Mouse (Mus musculus) MEL (cell line): Measurements from ENCODE around the gene Hivep2.

Source experiments
- GATA1 ChIP-seq: IDR thresholded peaks from 2 replicates; pipeline ENCODE4 v1.6.1; 2011; ENCODE audit warnings: low read depth, low read length, improper control_type of control experiment
- KAT2A ChIP-seq: conservative IDR thresholded peaks from 2 replicates; pipeline ENCODE4 v1.6.1; 2012; ENCODE audit warnings: low read depth, low read length, improper control_type of control experiment, inconsistent platforms
- MAFK ChIP-seq: IDR thresholded peaks from 2 replicates; pipeline ENCODE4 v1.6.1; 2011; ENCODE audit warnings: low read depth, mild to moderate bottlenecking, low read length, improper control_type of control experiment, borderline replicate concordance
- NELFE ChIP-seq: IDR thresholded peaks from 2 replicates; pipeline ENCODE4 v1.6.1; 2011; ENCODE audit warnings: low read depth, low read length, improper control_type of control experiment

DNA sequence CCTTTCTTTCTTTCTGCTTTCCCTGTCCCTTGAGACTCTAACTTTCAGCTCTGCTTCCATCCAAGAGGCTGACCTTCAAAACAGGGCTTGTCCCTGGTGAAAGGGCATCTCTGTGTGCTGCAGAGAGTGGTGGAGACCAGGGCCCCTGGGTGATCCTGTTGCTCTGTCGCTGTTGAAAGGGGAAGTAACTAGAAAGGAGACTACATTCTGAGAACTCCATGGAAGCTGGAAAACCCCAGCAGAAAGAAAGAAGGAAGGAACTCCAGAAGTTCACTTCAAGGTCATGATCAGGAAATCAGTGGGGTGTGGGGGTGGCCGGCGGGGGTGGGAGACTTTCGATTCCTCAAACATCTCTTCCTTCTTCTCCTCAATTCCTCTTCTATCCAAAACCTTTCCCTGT is 208.2 kb downstream of the Hivep2 start:
- TF ChIP-seq MAFK: no peak
- TF ChIP-seq GATA1: no peak
- TF ChIP-seq NELFE: no peak
- no peak for TF ChIP-seq KAT2A
